ENCODE assay signal across 16 mouse cellular contexts in genomic region chr4:89500232-89500631, GRCm38 (mm10).
"Had no signal": no experiment of that assay in that cellular context is flagged by ENCODE, and none has a peak within 500 bp of the region (broad histone marks: within the 10 kb centered on the region; RNA-seq: fewer than 3 reads in every experiment).

No protein-coding gene starts in this region.

- H3K9me3 ChIP-seq: kidney, embryonic 15.5 days; limb, embryonic 10.5 days; midbrain, embryonic 12.5 days; neural tube, embryonic 13.5 days had no signal

- H3K27ac ChIP-seq: kidney, embryonic 15.5 days; left cerebral cortex, adult 2 months; limb, embryonic 10.5 days; midbrain, embryonic 12.5 days; neural tube, embryonic 13.5 days had no signal

- H3K36me3 ChIP-seq: kidney, embryonic 15.5 days; limb, embryonic 10.5 days; midbrain, embryonic 12.5 days; neural tube, embryonic 13.5 days had no signal

- H3K4me3 ChIP-seq: kidney, embryonic 15.5 days; left cerebral cortex, adult 2 months; limb, embryonic 10.5 days; midbrain, embryonic 12.5 days; neural tube, embryonic 13.5 days had no signal

- H3K27me3 ChIP-seq: kidney, embryonic 15.5 days; midbrain, embryonic 12.5 days; neural tube, embryonic 13.5 days had no signal

- DNase-seq: kidney, adult 18-20 months; kidney, postnatal 14 days; lung, adult 2 months; lung, postnatal 36 days; retina, postnatal 1 day; right cerebral cortex, postnatal 4 days; spleen, adult 18-20 months; thymus, adult 18-20 months; thymus, postnatal 14 days had no signal

- H3K4me2 ChIP-seq: kidney, embryonic 15.5 days; midbrain, embryonic 12.5 days; neural tube, embryonic 13.5 days had no signal

- ATAC-seq: lung, postnatal 0 days; midbrain, embryonic 16.5 days had no signal

- H3K4me1 ChIP-seq: limb, embryonic 10.5 days; neural tube, embryonic 13.5 days had no signal

- H3K9ac ChIP-seq: kidney, embryonic 15.5 days; midbrain, embryonic 12.5 days; neural tube, embryonic 13.5 days had no signal
